In the genomic region with DNA sequence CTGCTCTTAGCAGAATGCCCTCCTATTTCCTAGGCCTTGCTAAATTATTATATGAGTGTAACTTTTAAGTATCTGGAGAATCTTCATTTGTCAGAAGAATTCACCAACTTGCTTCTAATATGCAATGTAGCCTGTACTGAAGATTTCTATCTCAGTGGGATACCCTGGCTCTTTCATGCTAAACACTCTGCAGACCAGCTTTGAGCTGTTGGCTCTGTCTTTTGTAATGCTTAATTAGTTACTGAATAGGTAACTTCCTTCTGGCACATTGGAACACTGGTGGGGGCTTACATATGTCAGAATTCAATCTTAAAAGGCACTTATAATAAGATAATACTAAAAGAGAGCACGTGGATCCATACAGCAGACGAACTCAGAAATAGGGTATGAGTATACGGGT, we compare ENCODE assay signal across 4 mouse cellular contexts. TPM values are rescaled to one million over a fixed set of nuclear protein-coding genes. Genes with fewer than 3 reads are reported as not detected.
DNase-seq lines count a peak whose midpoint lies in the region.
"Not testable (repeated sequence)": the region's sequence is repeated elsewhere in the genome, so short reads cannot be mapped to it uniquely, and the experiment has no call there.

No protein-coding gene starts in this region.

- not testable (repeated sequence) for H3K36me3 ChIP-seq in ES-E14 (ENCODE audit: control insufficient read depth, insufficient read depth, low read length, poor library complexity, severe bottlenecking)

- H3K27ac ChIP-seq in ES-E14 (ENCODE audit: insufficient read depth, low read depth, low read length, poor library complexity, severe bottlenecking), result not testable (repeated sequence)

- DNase-seq in ES-CJ7 (ENCODE audit: low read depth, low spot score), result peak; percentile 41
- peak; percentile 11 for DNase-seq in ES-E14 (ENCODE audit: low read depth, low spot score)
- DNase-seq in R1 (ENCODE audit: low read depth, low spot score), result peak; percentile 80
- peak; percentile 43 for DNase-seq in ZHBTc4 (ENCODE audit: low read depth, low spot score)

- in situ Hi-C loops in ES-E14 (cut with MboI; ENCODE audit: low sequenced_read_pairs in 2 of 2, unreplicated experiment in 2 of 2), result not testable (repeated sequence)

- H3K4me1 ChIP-seq in ES-E14 (ENCODE audit: control insufficient read depth in 2 of 2, insufficient read depth in 2 of 2, low read length in 2 of 2, poor library complexity in 1 of 2), result not testable (repeated sequence)

- H3K9me3 ChIP-seq in ES-E14 (ENCODE audit: control insufficient read depth, insufficient read depth, low read depth, low read length), result not testable (repeated sequence)

- H3K9ac ChIP-seq in ES-E14 (ENCODE audit: insufficient read depth, low read depth, low read length, poor library complexity, severe bottlenecking), result not testable (repeated sequence)

- not testable (repeated sequence) for H3K4me3 ChIP-seq in ES-E14 (ENCODE audit: insufficient read depth in 1 of 2, low read depth in 1 of 2, low read length in 2 of 2, poor library complexity in 1 of 2, severe bottlenecking in 1 of 2)

RNA-seq across cellular contexts. Expression of gene Ermp1, which starts 54.4 kb away (rescaled TPM):
- 80.2 and 104 TPM in 2 replicates for total RNA-seq in ES-E14 (2012; rRNA removed)

Comparison
In these comparisons a context has a peak if more than half of its experiments do, and no peak if none do; other contexts are left out.
1. DNase-seq: peak in every context shown above with its lines; median percentile 80 in R1; 43 in ZHBTc4; 41 in ES-CJ7; 11 in ES-E14.